Mouse (Mus musculus) lung, embryonic 15.5 days (tissue): ENCODE measurements around the gene Crip1. TPM values are rescaled to one million over a fixed set of nuclear protein-coding genes. Genes with fewer than 3 reads are reported as not detected.

Source experiments
- ATAC-seq: fragments of 200-750 bp; cut with Nextera tagmentation; 2 replicates; pipeline ENCODE4 v1.8.0; 2017; ENCODE audit warnings: moderate number of reproducible peaks, borderline replicate concordance; ENCODE audit not compliant: low FRiP score, low TSS enrichment; ENCODE audit errors: extremely low read depth
- H3K27ac ChIP-seq: fragments of 300-500 bp; sonication (generic); 2 replicates; pipeline ENCODE4 v1.5.1; 2015; ENCODE audit warnings: moderate library complexity, mild to moderate bottlenecking, inconsistent platforms
- H3K27me3 ChIP-seq: fragments of 300-500 bp; sonication (generic); 2 replicates; pipeline ENCODE4 v1.6.1; 2015; ENCODE audit warnings: inconsistent platforms
- H3K36me3 ChIP-seq: fragments of 300-500 bp; sonication (generic); 2 replicates; pipeline ENCODE4 v1.6.1; 2015; ENCODE audit warnings: inconsistent platforms
- H3K4me1 ChIP-seq: fragments of 300-500 bp; sonication (generic); 2 replicates; pipeline ENCODE4 v1.6.1; 2015; ENCODE audit warnings: inconsistent platforms
- H3K4me2 ChIP-seq: fragments of 300-500 bp; sonication (generic); 2 replicates; pipeline ENCODE4 v1.6.1; 2015; ENCODE audit warnings: inconsistent platforms, mild to moderate bottlenecking, moderate library complexity
- H3K4me3 ChIP-seq: fragments of 300-500 bp; sonication (generic); 2 replicates; pipeline ENCODE4 v1.5.1; 2015; ENCODE audit warnings: mild to moderate bottlenecking, inconsistent platforms
- H3K9ac ChIP-seq: fragments of 300-500 bp; sonication (generic); 2 replicates; pipeline ENCODE4 v1.6.1; 2015; ENCODE audit warnings: inconsistent platforms
- H3K9me3 ChIP-seq: fragments of 300-500 bp; sonication (generic); 2 replicates; pipeline ENCODE4 v1.6.1; 2016; ENCODE audit warnings: inconsistent platforms
- WGBS: fragments of 180-500 bp; shearing (Covaris S2); methylation state at CpG from one replicate; pipeline ENCODE4 v1.1.7; 2015; 5-methylcytosine and 5-hydroxymethylcytosine counted together
- polyA plus RNA-seq: library from polyadenylated mRNA; unstranded; fragments of >200 nt; fragmentation: Nextera tagmentation; extraction: Ambion mirVana; gene quantifications from 2 replicates; pipeline ENCODE4 v1.2.1, GENCODE M21; 2015

The Crip1 gene
- polyA plus RNA-seq, 1 experiment from 2014 or later, result 454 TPM

DNA sequence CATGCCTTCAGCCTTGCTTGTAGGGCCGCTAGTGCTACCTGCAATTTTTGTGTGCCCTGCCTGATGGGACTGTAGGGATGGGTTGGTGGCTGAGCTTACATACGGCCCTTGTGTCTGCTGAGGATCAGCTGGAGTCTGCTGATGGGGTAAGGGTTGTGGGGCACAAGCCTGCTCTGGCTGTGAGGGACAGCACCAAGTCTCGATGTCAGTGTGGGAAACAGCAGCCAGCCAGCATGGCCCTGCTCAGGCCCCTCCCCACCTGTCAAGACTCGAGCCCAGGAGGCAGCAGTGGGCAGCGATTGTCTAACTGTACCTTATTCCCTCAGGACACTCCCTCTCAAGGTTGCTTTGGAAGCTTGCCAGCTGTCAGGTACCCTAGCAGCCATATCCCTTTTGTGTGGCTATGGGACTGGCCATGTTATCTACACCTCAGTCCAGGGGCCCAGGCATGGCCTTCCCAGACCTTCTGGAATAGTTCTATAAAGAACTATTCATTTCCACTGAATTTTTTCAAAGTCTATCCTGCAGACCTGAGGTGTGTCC, 12.2 kb upstream of the Crip1 start:
- H3K9me3 ChIP-seq, result no peaks in the 10 kb centered on the region
- WGBS, result 66% methylated on average over 5 of the region's 5 CpGs
- no peak overlapping the region for H3K27ac ChIP-seq
- no peaks in the 10 kb centered on the region for H3K27me3 ChIP-seq
- H3K36me3 ChIP-seq, result peaks cover 91% of the 10 kb centered on the region
- peaks cover 34% of the 10 kb centered on the region for H3K4me1 ChIP-seq
- H3K4me3 ChIP-seq, result no peak overlapping the region
- H3K9ac ChIP-seq, result no peak overlapping the region
- no peak overlapping the region for H3K4me2 ChIP-seq
- no peak for ATAC-seq

DNA sequence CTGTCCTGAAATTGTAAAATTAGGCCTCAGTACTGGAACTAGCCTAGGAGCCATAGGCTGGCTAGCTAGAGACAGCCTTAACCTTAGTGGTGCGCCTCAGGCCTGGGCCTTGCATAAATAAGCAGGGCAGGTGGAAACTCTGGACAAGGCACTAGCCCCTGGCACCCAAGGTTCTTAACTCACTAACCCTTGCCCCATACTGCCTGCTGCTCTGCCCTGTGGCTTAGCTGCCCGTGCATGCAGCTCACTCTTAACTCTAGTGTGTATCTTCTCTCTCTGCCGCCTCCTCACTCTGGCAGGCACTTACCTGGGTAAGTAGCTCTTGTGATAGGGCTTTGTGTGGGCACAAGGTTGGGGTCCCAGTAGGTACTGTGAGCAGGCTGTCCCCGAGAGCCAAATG, 11.6 kb upstream of the Crip1 start:
- no peak for ATAC-seq
- 83% methylated on average over 4 of the region's 4 CpGs for WGBS
- Histone ChIP-seq H3K9me3 (no peaks in the 10 kb centered on the region), H3K27me3 (no peaks in the 10 kb centered on the region), H3K36me3 (peaks cover 86% of the 10 kb centered on the region), H3K4me3 (no peak overlapping the region), H3K4me2 (no peak overlapping the region), H3K27ac (no peak overlapping the region), H3K4me1 (peaks cover 40% of the 10 kb centered on the region), H3K9ac (no peak overlapping the region)

DNA sequence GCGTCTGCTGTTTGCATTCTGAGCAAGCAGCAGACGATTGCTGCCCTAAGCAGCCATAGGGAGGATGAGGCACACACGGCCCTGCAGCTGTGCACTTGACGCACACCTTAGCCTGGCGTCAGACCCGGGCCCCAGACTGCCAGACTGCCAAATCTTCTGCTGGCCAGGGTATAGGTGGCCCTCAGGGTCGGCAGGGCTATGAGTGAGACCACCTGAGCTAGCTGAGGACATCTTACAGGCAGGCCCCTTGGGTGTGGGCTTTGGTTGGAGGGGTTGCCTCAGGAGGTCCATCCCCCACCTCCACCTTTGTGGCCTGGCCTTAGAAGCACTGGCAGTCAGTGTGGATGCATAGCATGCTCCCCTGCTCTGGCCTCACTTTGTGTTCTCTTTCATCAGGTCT, 10.7 kb upstream of the Crip1 start:
- H3K36me3 ChIP-seq, result peaks cover 77% of the 10 kb centered on the region
- H3K4me1 ChIP-seq, result peaks cover 48% of the 10 kb centered on the region
- H3K9ac ChIP-seq, result no peak overlapping the region

DNA sequence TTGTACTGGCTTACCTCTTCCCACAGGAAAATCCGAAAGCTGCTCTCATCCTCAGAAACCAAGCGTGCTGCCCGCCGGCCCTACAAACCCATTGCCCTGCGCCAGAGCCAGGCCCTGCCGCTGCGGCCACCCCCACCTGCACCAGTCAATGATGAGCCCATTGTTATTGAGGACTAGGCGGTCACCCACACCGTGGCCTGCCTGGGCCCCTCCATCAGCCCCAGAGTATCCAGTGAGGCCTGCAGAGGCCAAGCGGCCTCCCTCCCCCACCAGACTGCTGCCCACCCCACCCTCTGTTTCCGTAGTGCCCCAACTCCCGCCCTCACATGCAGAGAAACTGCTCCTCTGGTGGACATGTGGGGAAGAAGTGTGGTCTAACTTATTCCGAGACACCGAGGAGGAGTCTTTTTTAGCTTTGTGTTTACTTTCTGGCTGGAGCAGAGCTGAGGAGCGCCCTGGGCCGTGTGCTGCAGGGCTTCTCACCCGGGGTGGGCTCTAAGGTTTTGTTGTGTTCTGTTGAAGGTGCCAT, 9.6 kb upstream of the Crip1 start:
- no peaks in the 10 kb centered on the region for H3K9me3 ChIP-seq
- WGBS, result 71% methylated on average over 17 of the region's 17 CpGs
- no peaks in the 10 kb centered on the region for H3K27me3 ChIP-seq
- H3K4me1 ChIP-seq, result peaks cover 59% of the 10 kb centered on the region
- no peak overlapping the region for H3K4me2 ChIP-seq
- no peak overlapping the region for H3K4me3 ChIP-seq
- no peak overlapping the region for H3K9ac ChIP-seq
- no peak overlapping the region for H3K27ac ChIP-seq
- ATAC-seq, result no peak
- peaks cover 65% of the 10 kb centered on the region for H3K36me3 ChIP-seq

More for the DNA sequence above, 10.7 kb upstream of the Crip1 start:
- H3K4me2 ChIP-seq, result no peak overlapping the region
- no peak overlapping the region for H3K4me3 ChIP-seq
- WGBS, result 83% methylated on average over 7 of the region's 7 CpGs
- no peaks in the 10 kb centered on the region for H3K9me3 ChIP-seq
- H3K27ac ChIP-seq, result no peak overlapping the region
- H3K27me3 ChIP-seq, result no peaks in the 10 kb centered on the region
- ATAC-seq, result no peak

DNA sequence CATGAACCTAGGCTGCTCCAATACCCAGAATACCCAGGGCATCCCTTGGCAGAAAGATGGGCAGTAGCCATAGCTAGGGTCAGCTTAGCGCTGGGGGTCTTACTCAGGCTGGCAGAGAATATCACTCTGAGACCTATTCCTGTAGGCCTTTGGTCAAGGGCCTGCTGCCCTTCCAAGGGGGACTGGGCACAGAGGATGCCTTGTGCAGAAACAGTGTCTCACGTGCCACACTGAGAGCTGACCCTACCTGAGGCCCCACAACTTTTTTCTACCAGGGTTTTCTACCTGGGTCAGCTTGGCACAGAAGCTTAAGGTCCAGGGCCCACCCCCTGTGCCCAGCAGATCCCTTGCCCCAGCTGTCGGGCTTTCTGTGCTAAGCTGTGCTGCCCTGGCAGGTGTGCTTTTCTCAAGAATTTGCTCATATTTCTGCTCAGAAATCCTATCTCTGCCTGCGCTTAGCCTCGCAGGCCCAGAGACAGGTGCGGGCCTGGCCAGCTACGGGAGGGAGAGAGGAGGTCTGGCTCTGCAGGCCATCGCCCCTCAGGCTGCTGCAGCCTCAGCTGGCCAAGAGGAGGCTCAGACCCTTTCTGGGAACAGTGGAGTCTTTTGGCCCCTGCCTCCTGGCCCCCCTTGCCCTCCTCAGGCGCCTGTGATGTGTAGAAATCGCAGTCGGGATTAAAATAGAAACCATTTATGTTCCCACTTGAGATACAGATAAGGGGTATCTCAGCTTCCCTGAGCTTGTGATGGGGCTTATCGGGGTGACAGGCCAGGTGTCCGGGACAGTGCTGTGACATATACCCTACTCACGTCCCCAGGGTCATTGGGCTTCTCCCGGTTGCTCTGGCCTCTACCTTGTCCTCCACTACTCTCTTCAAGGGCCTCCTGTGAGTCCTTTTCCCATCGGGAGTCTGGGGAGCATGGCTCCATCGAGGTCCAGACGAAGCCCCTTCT, 8.6 kb upstream of the Crip1 start:
- H3K4me3 ChIP-seq, result no peak overlapping the region
- H3K4me1 ChIP-seq, result peaks cover 60% of the 10 kb centered on the region
- WGBS, result 78% methylated on average over 18 of the region's 18 CpGs
- ATAC-seq, result no peak
- no peak overlapping the region for H3K4me2 ChIP-seq
- H3K9me3 ChIP-seq, result no peaks in the 10 kb centered on the region
- H3K27me3 ChIP-seq, result no peaks in the 10 kb centered on the region
- peaks cover 56% of the 10 kb centered on the region for H3K36me3 ChIP-seq
- no peak overlapping the region for H3K9ac ChIP-seq
- H3K27ac ChIP-seq, result no peak overlapping the region

DNA sequence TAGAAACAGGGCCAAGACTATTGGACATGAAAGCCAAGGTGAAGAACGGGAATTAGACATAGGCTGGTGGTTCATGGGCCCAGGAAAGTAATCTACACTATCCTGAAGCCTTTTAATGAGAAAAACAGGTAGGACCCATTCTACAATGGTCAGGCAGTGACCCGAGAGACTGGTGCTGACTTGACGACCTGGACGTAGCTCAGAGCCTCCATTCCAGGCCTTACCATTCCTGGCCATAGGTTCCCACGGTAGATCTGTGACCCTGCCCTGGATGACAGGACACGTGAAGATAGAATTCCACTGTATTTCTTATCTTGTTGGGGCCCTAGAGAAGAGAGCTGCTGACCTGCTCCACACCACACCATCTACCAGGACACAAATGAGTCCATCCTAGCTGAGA, 7.8 kb upstream of the Crip1 start:
- Histone ChIP-seq H3K4me3 (no peak overlapping the region), H3K36me3 (peaks cover 49% of the 10 kb centered on the region), H3K9ac (no peak overlapping the region), H3K27ac (peak overlapping the region; percentile 94), H3K27me3 (no peaks in the 10 kb centered on the region), H3K4me2 (no peak overlapping the region), H3K9me3 (no peaks in the 10 kb centered on the region), H3K4me1 (peaks cover 60% of the 10 kb centered on the region)
- ATAC-seq, result no peak
- 72% methylated on average over 6 of the region's 6 CpGs for WGBS

DNA sequence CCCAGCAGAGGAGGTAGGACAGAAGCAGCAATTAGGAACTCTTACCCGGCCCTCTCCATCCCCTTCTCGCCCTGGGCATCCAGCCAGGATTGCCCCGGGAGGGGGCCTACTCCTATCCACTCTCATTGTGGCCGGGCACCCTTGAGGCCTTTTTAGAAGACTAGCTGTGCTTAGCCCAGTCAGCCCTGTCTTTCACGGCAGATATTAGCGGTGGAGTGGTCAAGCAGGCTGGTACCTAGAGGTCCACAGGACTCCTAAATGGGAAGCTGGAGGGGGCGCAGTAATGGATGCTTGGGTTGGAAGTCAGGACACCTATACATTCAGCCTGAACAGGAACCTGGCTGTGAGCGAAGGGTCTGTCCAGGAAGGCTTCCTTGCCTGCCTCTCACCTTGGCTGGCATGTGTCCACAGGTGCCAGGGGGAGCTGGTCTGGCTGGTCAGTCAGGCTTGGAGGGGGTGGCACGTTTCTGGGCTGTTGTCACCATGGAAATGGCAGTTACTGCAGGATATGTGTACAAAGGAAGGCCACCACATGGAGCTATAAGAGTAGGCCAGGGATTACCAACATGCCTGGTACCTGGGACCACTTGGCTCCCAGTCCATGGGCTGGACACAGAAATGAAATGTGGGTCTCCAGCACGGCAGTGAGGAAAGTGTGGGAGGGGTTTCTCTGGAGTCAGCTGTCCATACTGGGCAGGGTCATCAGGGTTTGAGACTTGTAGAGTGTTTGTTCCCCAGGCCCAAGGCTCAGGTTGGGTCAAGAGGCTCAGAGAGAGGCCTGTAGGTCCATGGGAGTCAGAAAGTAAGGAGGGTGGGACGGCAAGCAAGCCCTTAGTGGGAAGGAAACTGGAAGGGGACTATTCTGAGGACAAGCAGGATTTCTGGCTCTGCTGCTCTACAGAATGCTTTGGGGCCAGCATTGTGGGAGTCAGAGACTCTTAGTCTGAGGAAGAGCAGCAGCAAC, 6.9 kb upstream of the Crip1 start:
- peaks cover 46% of the 10 kb centered on the region for H3K36me3 ChIP-seq
- H3K27ac ChIP-seq, result peak overlapping the region; percentile 94
- no peaks in the 10 kb centered on the region for H3K27me3 ChIP-seq
- H3K9ac ChIP-seq, result no peak overlapping the region
- H3K4me3 ChIP-seq, result peak overlapping the region; percentile 62
- no peak for ATAC-seq
- peak overlapping the region; percentile 83 for H3K4me2 ChIP-seq
- H3K9me3 ChIP-seq, result no peaks in the 10 kb centered on the region
- H3K4me1 ChIP-seq, result peaks cover 60% of the 10 kb centered on the region
- WGBS, result 34% methylated on average over 11 of the region's 11 CpGs

DNA sequence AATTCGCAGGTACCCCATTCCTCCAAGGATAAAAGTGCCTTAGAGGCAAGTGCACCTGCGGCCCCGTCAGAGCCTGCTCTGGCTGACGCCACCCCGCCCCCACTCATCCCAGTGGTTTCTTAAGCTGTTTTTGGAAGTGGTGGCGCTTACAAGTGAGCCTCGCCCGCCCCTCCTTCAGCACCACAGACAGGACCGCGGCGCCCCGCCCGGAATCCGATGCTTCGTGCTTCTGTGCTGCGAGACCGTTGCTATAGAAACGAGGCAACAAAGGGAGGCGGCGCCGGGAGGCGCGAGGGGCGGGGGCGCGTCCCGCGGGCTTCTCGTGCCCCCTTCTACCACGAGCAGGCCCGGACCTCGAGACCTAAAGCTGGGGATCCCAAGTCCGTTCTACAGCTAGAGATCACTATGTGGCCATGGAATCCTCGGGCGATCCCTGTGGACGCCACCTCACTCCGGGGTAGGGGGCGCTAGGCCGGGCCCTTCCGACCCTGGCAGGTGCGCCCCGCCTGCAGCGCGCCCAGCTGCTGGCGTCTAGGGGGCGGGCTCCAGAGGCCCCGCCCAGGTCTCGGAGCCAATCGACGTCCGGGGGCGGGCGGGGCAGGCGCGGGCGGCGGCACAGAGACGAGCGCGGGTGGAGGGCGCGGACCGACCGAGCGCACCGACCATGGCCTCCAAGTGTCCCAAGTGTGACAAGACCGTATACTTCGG, 6.1 kb upstream of the Crip1 start, which contains the start of gene Crip2:
Crip2 (plus strand) TSS at position 329 of the 708 bp plus-strand sequence.
- WGBS, result 2% methylated on average over 68 of the region's 68 CpGs
- peak within 1 kb of the TSS; percentile 63 for H3K9ac ChIP-seq
- H3K4me3 ChIP-seq, result peak within 1 kb of the TSS; percentile 62
- H3K4me1 ChIP-seq, result peaks cover 60% of the 10 kb centered on the region
- H3K27me3 ChIP-seq, result no peaks in the 10 kb centered on the region
- peak; percentile 74 for ATAC-seq
- peaks cover 45% of the 10 kb centered on the region for H3K36me3 ChIP-seq
- peak within 1 kb of the TSS; percentile 83 for H3K4me2 ChIP-seq
- no peaks in the 10 kb centered on the region for H3K9me3 ChIP-seq
- H3K27ac ChIP-seq, result peak within 1 kb of the TSS; percentile 94

DNA sequence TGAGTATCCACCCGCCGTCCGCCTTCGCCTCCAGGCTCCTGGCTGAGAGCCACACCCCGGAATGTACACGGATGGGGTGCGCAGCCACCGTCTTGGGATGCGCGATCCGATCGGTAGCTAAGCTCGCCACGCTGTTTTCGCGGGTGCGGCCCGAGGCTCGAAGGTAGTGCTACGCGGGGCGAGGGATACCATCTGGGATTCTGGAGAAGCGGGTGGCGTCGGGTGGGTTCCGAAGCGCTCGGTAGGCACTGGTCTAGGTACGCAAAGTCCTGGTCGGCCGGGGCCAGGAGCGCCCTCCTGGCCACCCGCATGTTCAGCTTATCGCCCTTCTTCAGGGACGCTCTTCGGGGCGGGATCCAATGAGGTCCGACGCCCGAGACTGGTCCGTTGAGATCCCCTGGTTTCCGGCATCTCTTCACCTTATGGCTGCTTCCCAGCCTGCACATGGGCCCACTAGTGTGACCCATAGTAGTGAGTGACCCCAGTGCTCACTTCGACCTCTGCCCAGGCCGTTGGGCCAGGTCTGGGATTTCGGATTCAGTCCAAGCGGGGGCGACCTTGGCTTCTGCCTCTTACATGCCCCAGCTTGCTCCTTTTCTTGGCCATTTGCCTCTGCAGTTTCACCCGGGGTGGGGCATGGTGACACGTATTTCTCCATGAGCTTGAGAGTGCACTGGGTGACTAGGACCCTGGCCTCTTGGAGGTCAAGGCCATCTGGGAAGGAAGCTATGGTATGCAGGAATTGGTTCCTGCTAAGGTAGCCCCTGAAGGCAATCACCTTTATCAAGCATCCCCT, 5.3 kb upstream of the Crip1 start:
- Histone ChIP-seq H3K9me3 (no peaks in the 10 kb centered on the region), H3K27ac (peak overlapping the region; percentile 94), H3K36me3 (peaks cover 40% of the 10 kb centered on the region), H3K27me3 (no peaks in the 10 kb centered on the region), H3K4me3 (peak overlapping the region; percentile 62), H3K4me1 (peaks cover 60% of the 10 kb centered on the region), H3K9ac (peak overlapping the region; percentile 63), H3K4me2 (peak overlapping the region; percentile 83)
- peak; percentile 0; the same call in 1 of the 2 replicates for ATAC-seq
- WGBS, result 2% methylated on average over 49 of the region's 49 CpGs

DNA sequence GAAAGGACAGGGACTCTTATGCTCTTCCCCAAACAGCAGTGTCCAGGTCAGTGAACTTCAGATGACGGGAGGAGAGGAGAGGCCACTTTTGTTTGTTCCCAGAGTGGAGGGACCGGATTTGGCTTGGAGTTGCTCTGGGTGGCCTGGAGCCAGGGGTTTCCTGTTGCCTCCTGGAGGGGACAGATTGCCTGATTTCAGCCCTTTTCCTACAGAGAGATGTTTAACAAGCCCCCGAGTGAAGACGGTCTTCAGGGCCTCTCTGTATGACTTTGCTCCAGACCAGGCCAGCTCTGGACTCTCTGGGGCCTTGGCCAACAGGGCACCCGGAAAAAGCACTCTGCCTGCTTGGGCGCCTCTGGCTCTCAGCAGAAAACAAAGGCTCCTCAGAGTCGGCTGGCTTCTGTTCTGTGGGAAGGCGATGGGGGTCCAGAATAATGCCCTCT, 4.6 kb upstream of the Crip1 start:
- peak overlapping the region; percentile 62 for H3K4me3 ChIP-seq
- WGBS, result 23% methylated on average over 8 of the region's 8 CpGs
- peak overlapping the region; percentile 94 for H3K27ac ChIP-seq
- H3K9me3 ChIP-seq, result no peaks in the 10 kb centered on the region
- H3K27me3 ChIP-seq, result no peaks in the 10 kb centered on the region
- H3K4me2 ChIP-seq, result peak overlapping the region; percentile 83
- peaks cover 33% of the 10 kb centered on the region for H3K36me3 ChIP-seq
- ATAC-seq, result no peak
- peaks cover 64% of the 10 kb centered on the region for H3K4me1 ChIP-seq
- peak overlapping the region; percentile 63 for H3K9ac ChIP-seq
